Mouse (Mus musculus) midbrain, embryonic 11.5 days (tissue): Measurements from ENCODE around the gene Mpp4. TPM values are rescaled to one million over a fixed set of nuclear protein-coding genes. Genes with fewer than 3 reads are reported as not detected.

Experiments
- ATAC-seq: fragments of 200-750 bp; cut with Nextera tagmentation; 2 replicates; pipeline ENCODE4 v1.8.0; 2017; ENCODE audit warnings: moderate TSS enrichment, moderate library complexity; ENCODE audit not compliant: low FRiP score
- DNase-seq: peaks from one replicate; pipeline ENCODE4 v3.0.0; 2015; ENCODE audit warnings: low spot score; ENCODE audit errors: missing footprints
- H3K27ac ChIP-seq: fragments of 300-500 bp; sonication (generic); 2 replicates; pipeline ENCODE4 v1.5.1; 2014; ENCODE audit warnings: low read depth, low read length
- H3K27me3 ChIP-seq: fragments of 300-500 bp; sonication (generic); 2 replicates; pipeline ENCODE4 v1.6.1; 2014; ENCODE audit warnings: mild to moderate bottlenecking, low read length, moderate library complexity, mixed read lengths; ENCODE audit not compliant: control insufficient read depth, insufficient read depth
- H3K36me3 ChIP-seq: fragments of 300-500 bp; sonication (generic); 2 replicates; pipeline ENCODE4 v1.6.1; 2014; ENCODE audit warnings: mild to moderate bottlenecking, low read length, moderate library complexity, mixed read lengths; ENCODE audit not compliant: control insufficient read depth, insufficient read depth
- H3K4me1 ChIP-seq: fragments of 300-500 bp; sonication (generic); 2 replicates; pipeline ENCODE4 v1.6.1; 2014; ENCODE audit warnings: low read length; ENCODE audit not compliant: control insufficient read depth, insufficient read depth
- H3K4me2 ChIP-seq: fragments of 300-500 bp; sonication (generic); 2 replicates; pipeline ENCODE4 v1.6.1; 2014; ENCODE audit warnings: mild to moderate bottlenecking, moderate library complexity
- H3K4me3 ChIP-seq: fragments of 300-500 bp; sonication (generic); 2 replicates; pipeline ENCODE4 v1.5.1; 2014; ENCODE audit warnings: low read depth, low read length
- H3K9ac ChIP-seq: fragments of 300-500 bp; sonication (generic); 2 replicates; pipeline ENCODE4 v1.6.1; 2014; ENCODE audit warnings: low read length
- H3K9me3 ChIP-seq: fragments of 300-500 bp; sonication (generic); 2 replicates; pipeline ENCODE4 v1.6.1; 2016; ENCODE audit warnings: low read length; ENCODE audit not compliant: control insufficient read depth
- WGBS: fragments of 180-500 bp; shearing (Covaris S2); extraction: QIAGEN DNeasy Blood & Tissue Kit; methylation state at CpG from one replicate; pipeline ENCODE4 v1.1.7; 2014; 5-methylcytosine and 5-hydroxymethylcytosine counted together
- polyA plus RNA-seq: library from polyadenylated mRNA; unstranded; fragments of >200 nt; fragmentation: Nextera tagmentation; extraction: Ambion mirVana; gene quantifications from 2 replicates; pipeline ENCODE4 v1.2.1, GENCODE M21; 2014

The Mpp4 gene
- polyA plus RNA-seq = 0.20 and 0.32 TPM in 2 replicates

GRCm38 (mm10) chr1:59163030-59163461 is at the start of gene Mpp4:
Gene Mpp4, minus strand, starts transcription at chr1:59163389.
- peaks cover 4% of the 10 kb centered on the region for H3K4me1 ChIP-seq
- no peaks in the 10 kb centered on the region for H3K9me3 ChIP-seq
- no peak for ATAC-seq
- no peaks in the 10 kb centered on the region; the same call in 1 of the 2 replicates for H3K36me3 ChIP-seq
- WGBS = 23% methylated on average over 12 of the region's 12 CpGs
- peak; percentile 79 for DNase-seq
- H3K27ac ChIP-seq = no peak within 1 kb of the TSS
- no peaks in the 10 kb centered on the region for H3K27me3 ChIP-seq
- H3K4me2 ChIP-seq = no peak within 1 kb of the TSS
- no peak within 1 kb of the TSS for H3K4me3 ChIP-seq
- peak within 1 kb of the TSS; percentile 36; the same call in 1 of the 2 replicates for H3K9ac ChIP-seq

- H3K4me3 ChIP-seq = no peak overlapping the region
- no CpG with 5 or more reads among the region's 1 CpGs for WGBS
- H3K9me3 ChIP-seq = no peaks in the 10 kb centered on the region
- no peak overlapping the region for H3K27ac ChIP-seq
- H3K36me3 ChIP-seq = no peaks in the 10 kb centered on the region
- H3K4me1 ChIP-seq = no peaks in the 10 kb centered on the region
- H3K9ac ChIP-seq = no peak overlapping the region
- H3K27me3 ChIP-seq = no peaks in the 10 kb centered on the region
- no peak for ATAC-seq
- no peak overlapping the region for H3K4me2 ChIP-seq
- DNase-seq = no peak
Observed at GRCm38 (mm10) chr1:59212951-59213350, 49.8 kb upstream of the Mpp4 start.

- Histone ChIP-seq H3K9me3 (no peaks in the 10 kb centered on the region), H3K9ac (no peak overlapping the region), H3K4me1 (no peaks in the 10 kb centered on the region), H3K4me3 (no peak overlapping the region), H3K27ac (no peak overlapping the region), H3K4me2 (no peak overlapping the region), H3K36me3 (no peaks in the 10 kb centered on the region), H3K27me3 (no peaks in the 10 kb centered on the region)
- DNase-seq (no peak), ATAC-seq (no peak)
- WGBS = 87% methylated on average over 5 of the region's 5 CpGs
Observed at GRCm38 (mm10) chr1:59212076-59212779, 49.0 kb upstream of the Mpp4 start.

GRCm38 (mm10) chr1:59211651-59212050 is 48.5 kb upstream of the Mpp4 start:
- WGBS = 87% methylated on average over 4 of the region's 4 CpGs
- H3K27me3 ChIP-seq = no peaks in the 10 kb centered on the region
- H3K4me1 ChIP-seq = no peaks in the 10 kb centered on the region
- no peak overlapping the region for H3K4me2 ChIP-seq
- H3K36me3 ChIP-seq = no peaks in the 10 kb centered on the region
- H3K4me3 ChIP-seq = no peak overlapping the region
- DNase-seq (no peak), ATAC-seq (no peak)
- H3K9ac ChIP-seq = no peak overlapping the region
- no peaks in the 10 kb centered on the region for H3K9me3 ChIP-seq
- no peak overlapping the region for H3K27ac ChIP-seq

- Histone ChIP-seq H3K27me3 (no peaks in the 10 kb centered on the region), H3K4me3 (no peak overlapping the region), H3K4me2 (no peak overlapping the region), H3K27ac (no peak overlapping the region), H3K9me3 (no peaks in the 10 kb centered on the region), H3K36me3 (no peaks in the 10 kb centered on the region), H3K9ac (no peak overlapping the region), H3K4me1 (no peaks in the 10 kb centered on the region)
- DNase-seq = no peak
- 97% methylated on average over 1 of the region's 1 CpGs for WGBS
- ATAC-seq = no peak
Observed at GRCm38 (mm10) chr1:59208331-59208730, 45.1 kb upstream of the Mpp4 start.

- 75% methylated on average over 1 of the region's 1 CpGs for WGBS
Observed at GRCm38 (mm10) chr1:59204489-59204888, 41.3 kb upstream of the Mpp4 start.

GRCm38 (mm10) chr1:59202367-59202766 is 39.2 kb upstream of the Mpp4 start:
- no peaks in the 10 kb centered on the region for H3K4me1 ChIP-seq
- no peaks in the 10 kb centered on the region for H3K9me3 ChIP-seq
- H3K4me3 ChIP-seq = no peak overlapping the region
- H3K27ac ChIP-seq = no peak overlapping the region
- no peak overlapping the region for H3K4me2 ChIP-seq
- no peaks in the 10 kb centered on the region for H3K27me3 ChIP-seq
- WGBS = 93% methylated on average over 10 of the region's 10 CpGs
- no peak for DNase-seq
- peaks cover 2% of the 10 kb centered on the region; the same call in 1 of the 2 replicates for H3K36me3 ChIP-seq
- ATAC-seq = no peak
- no peak overlapping the region for H3K9ac ChIP-seq

More at GRCm38 (mm10) chr1:59204489-59204888, 41.3 kb upstream of the Mpp4 start:
- Histone ChIP-seq H3K4me3 (no peak overlapping the region), H3K27ac (no peak overlapping the region), H3K36me3 (peaks cover 2% of the 10 kb centered on the region; the same call in 1 of the 2 replicates), H3K4me1 (no peaks in the 10 kb centered on the region), H3K27me3 (no peaks in the 10 kb centered on the region), H3K9me3 (no peaks in the 10 kb centered on the region), H3K4me2 (no peak overlapping the region), H3K9ac (no peak overlapping the region)
- DNase-seq (no peak), ATAC-seq (no peak)

GRCm38 (mm10) chr1:59201561-59201960 is 38.4 kb upstream of the Mpp4 start:
- 93% methylated on average over 1 of the region's 1 CpGs for WGBS
- Histone ChIP-seq H3K4me3 (no peak overlapping the region), H3K27ac (no peak overlapping the region), H3K36me3 (peaks cover 2% of the 10 kb centered on the region; the same call in 1 of the 2 replicates), H3K9ac (no peak overlapping the region), H3K4me2 (no peak overlapping the region), H3K9me3 (no peaks in the 10 kb centered on the region), H3K4me1 (no peaks in the 10 kb centered on the region), H3K27me3 (no peaks in the 10 kb centered on the region)
- no peak for ATAC-seq
- DNase-seq = no peak

GRCm38 (mm10) chr1:59200960-59201359 is 37.8 kb upstream of the Mpp4 start:
- no peaks in the 10 kb centered on the region for H3K9me3 ChIP-seq
- peaks cover 2% of the 10 kb centered on the region; the same call in 1 of the 2 replicates for H3K36me3 ChIP-seq
- no peak overlapping the region for H3K9ac ChIP-seq
- H3K4me1 ChIP-seq = no peaks in the 10 kb centered on the region
- DNase-seq (no peak), ATAC-seq (no peak)
- H3K4me2 ChIP-seq = no peak overlapping the region
- WGBS = 87% methylated on average over 5 of the region's 5 CpGs
- H3K4me3 ChIP-seq = no peak overlapping the region
- no peaks in the 10 kb centered on the region for H3K27me3 ChIP-seq
- no peak overlapping the region for H3K27ac ChIP-seq
